Mouse (Mus musculus): ENCODE results near the gene Podxl.
"Not testable (repeated sequence)": the region's sequence is repeated elsewhere in the genome, so short reads cannot be mapped to it uniquely, and the experiment has no call there.

DNA sequence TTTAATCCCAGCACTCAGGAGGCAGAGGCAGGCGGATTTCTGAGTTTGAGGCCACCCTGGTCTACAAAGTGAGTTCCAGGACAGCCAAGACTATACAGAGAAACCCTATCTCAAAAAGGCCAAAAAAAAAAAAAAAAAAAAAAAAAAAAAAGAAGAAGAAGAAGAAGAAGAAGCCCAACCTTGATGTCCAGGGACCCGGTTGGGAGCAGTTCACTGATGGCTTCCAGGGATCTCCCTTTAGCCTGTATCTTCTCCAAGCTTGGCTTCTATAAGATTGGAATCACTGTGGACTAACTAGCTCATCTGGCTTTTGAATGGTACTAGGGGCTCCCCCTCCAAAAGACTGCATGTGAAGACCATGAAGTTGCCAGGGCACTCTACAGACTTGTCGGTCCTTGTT lies 1.8 kb downstream of the Podxl start:
- TF ChIP-seq CTCF (IDR thresholded peaks at IDR 0.05; ENCODE audit: control insufficient read depth, insufficient read depth, insufficient read length); USF1 (IDR thresholded peaks at IDR 0.05; ENCODE audit: low read depth); MAX (IDR thresholded peaks at IDR 0.05): not testable (repeated sequence)
